Mouse (Mus musculus) hindbrain, embryonic 11.5 days (tissue): ENCODE data around the gene Fhod1. TPM values are rescaled to one million over a fixed set of nuclear protein-coding genes. Genes with fewer than 3 reads are reported as not detected.
A peak's percentile ranks its signal among the peaks of the same experiment; 100 is the strongest.

ENCODE experiments used
- ATAC-seq: fragments of 200-750 bp; cut with Nextera tagmentation; 2 replicates; pipeline ENCODE4 v1.8.0; 2017; ENCODE audit warnings: mild to moderate bottlenecking, moderate TSS enrichment, moderate library complexity; ENCODE audit not compliant: low FRiP score
- DNase-seq: peaks from one replicate; pipeline ENCODE4 v3.0.0-alpha.2; 2015; ENCODE audit warnings: low spot score
- H3K27ac ChIP-seq: fragments of 300-500 bp; sonication (generic); 2 replicates; pipeline ENCODE4 v1.5.1; 2014; ENCODE audit warnings: mild to moderate bottlenecking, low read depth, low read length
- H3K27me3 ChIP-seq: fragments of 300-500 bp; sonication (generic); 2 replicates; pipeline ENCODE4 v1.6.1; 2014; ENCODE audit warnings: mild to moderate bottlenecking, low read length, moderate library complexity, mixed read lengths; ENCODE audit not compliant: control insufficient read depth, insufficient read depth
- H3K36me3 ChIP-seq: fragments of 300-500 bp; sonication (generic); 2 replicates; pipeline ENCODE4 v1.6.1; 2014; ENCODE audit warnings: mild to moderate bottlenecking, low read length, moderate library complexity, mixed read lengths; ENCODE audit not compliant: control insufficient read depth, insufficient read depth
- H3K4me1 ChIP-seq: fragments of 300-500 bp; sonication (generic); replicated peaks from 2 replicates; pipeline ENCODE4 v1.6.1; 2014; ENCODE audit warnings: low read length, mixed read lengths; ENCODE audit not compliant: control insufficient read depth, insufficient read depth
- H3K4me2 ChIP-seq: fragments of 300-500 bp; sonication (generic); replicated peaks from 2 replicates; pipeline ENCODE4 v1.6.1; 2014; ENCODE audit warnings: mild to moderate bottlenecking, low read depth, low read length
- H3K4me3 ChIP-seq: fragments of 300-500 bp; sonication (generic); 2 replicates; pipeline ENCODE4 v1.5.1; 2014; ENCODE audit warnings: low read depth, low read length
- H3K9ac ChIP-seq: fragments of 300-500 bp; sonication (generic); 2 replicates; pipeline ENCODE4 v1.6.1; 2014; ENCODE audit warnings: low read depth, low read length
- H3K9me3 ChIP-seq: fragments of 300-500 bp; sonication (generic); 2 replicates; pipeline ENCODE4 v1.6.1; 2016; ENCODE audit warnings: low read length; ENCODE audit not compliant: control insufficient read depth
- WGBS: fragments of 180-500 bp; shearing (Covaris S2); extraction: QIAGEN DNeasy Blood & Tissue Kit; methylation state at CpG from one replicate; pipeline ENCODE4 v1.1.7; 2014; 5-methylcytosine and 5-hydroxymethylcytosine counted together
- polyA plus RNA-seq: library from polyadenylated mRNA; unstranded; fragments of >200 nt; fragmentation: Nextera tagmentation; extraction: Ambion mirVana; gene quantifications from 2 replicates; pipeline ENCODE4 v1.2.1, GENCODE M21; 2014

The Fhod1 gene
- polyA plus RNA-seq, 1 experiment from 2014 or later, result 3.6 TPM

DNA sequence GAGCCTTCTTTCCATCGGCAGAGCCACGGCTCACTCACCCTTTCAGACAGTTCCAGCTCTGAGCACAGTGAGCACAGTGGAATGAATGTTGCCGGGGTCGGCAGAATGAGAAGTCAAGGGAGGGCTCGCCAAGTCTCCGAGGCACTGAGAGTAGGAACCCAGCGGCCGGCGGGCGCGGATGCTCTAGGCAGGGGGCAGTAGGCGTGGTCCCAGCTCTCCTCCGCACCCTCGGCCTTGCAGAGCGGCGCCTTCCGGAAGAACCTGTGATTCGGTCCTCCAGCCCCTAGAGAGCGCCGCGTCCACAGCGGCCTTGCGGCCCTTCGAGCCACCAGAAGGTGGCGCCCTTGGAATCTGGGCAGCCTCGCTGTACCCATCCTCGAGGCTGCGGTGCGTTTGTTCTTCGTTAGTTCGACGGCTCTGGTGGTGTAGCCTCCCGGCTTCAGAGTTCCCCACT lies 26.8 kb upstream of the Fhod1 start:
- WGBS, result 26% methylated on average over 33 of the region's 33 CpGs
- ATAC-seq, result peak; percentile 32; the same call in 1 of the 2 replicates
- Histone ChIP-seq H3K4me1 (no peaks in the 10 kb centered on the region), H3K36me3 (no peaks in the 10 kb centered on the region), H3K4me2 (peak overlapping the region; percentile 36), H3K4me3 (no peak overlapping the region), H3K9ac (no peak overlapping the region), H3K27ac (no peak overlapping the region), H3K27me3 (no peaks in the 10 kb centered on the region), H3K9me3 (0 out of 2 replicates have a peak, but pooled peaks cover 4% of the 10 kb centered on the region)
- DNase-seq, result peak; percentile 66

DNA sequence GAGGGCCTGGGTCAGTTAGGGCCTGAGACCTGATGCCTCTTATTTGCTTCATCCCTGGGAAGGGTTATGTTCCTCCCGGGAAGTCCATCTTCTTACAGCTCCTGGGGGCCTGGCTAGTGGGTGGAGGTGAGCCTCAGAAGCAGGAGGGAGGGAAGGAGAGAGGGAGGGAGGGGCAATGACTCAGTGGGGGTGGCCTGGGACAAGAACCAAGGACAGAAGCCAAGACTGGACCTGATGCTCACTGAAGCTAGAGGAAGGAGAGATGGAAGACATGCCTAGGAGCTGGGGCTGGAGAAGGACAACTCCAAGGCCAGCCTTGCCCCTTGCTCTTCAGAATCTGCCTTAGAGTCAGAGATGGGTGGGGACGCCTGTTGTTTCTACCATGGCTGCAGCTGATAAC lies 25.3 kb upstream of the Fhod1 start, which contains the start of gene Plekhg4:
Plekhg4 (plus strand) TSS at position 243 of the 400 bp plus-strand sequence.
- H3K4me2 ChIP-seq, result no peak within 1 kb of the TSS
- no peak for DNase-seq

DNA sequence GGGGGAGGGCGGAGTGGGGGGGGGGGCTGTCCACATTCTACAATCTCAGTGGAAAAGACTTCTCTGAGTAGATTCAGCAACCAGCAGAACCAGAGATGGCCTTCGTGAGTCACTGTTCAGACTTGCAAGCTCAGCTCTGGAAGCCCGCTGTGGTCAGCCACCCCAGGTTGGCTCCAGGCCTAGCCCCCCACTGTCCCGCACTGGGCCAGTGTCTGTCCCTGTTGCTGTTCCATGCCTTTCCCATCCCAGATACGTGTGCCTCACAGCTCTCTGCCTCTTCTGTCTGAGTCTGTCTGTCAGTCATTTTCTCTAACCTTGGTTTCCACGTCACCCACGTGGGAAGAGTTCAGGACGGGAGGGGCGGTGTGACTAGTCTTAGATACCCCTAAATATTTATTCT lies 24.7 kb upstream of the Fhod1 start:
- Histone ChIP-seq H3K4me3 (no peak overlapping the region), H3K9me3 (0 out of 2 replicates have a peak, but pooled peaks cover 4% of the 10 kb centered on the region), H3K4me1 (no peaks in the 10 kb centered on the region), H3K36me3 (no peaks in the 10 kb centered on the region), H3K9ac (no peak overlapping the region), H3K4me2 (no peak overlapping the region), H3K27me3 (no peaks in the 10 kb centered on the region), H3K27ac (no peak overlapping the region)
- 68% methylated on average over 9 of the region's 9 CpGs for WGBS
- ATAC-seq (no peak), DNase-seq (no peak)

More for the DNA sequence above, 25.3 kb upstream of the Fhod1 start, which contains the start of gene Plekhg4:
- no peak within 1 kb of the TSS for H3K27ac ChIP-seq
- 0 out of 2 replicates have a peak, but pooled peaks cover 4% of the 10 kb centered on the region for H3K9me3 ChIP-seq
- 48% methylated on average over 2 of the region's 2 CpGs for WGBS
- no peaks in the 10 kb centered on the region for H3K4me1 ChIP-seq
- H3K9ac ChIP-seq, result no peak within 1 kb of the TSS
- no peak within 1 kb of the TSS for H3K4me3 ChIP-seq
- ATAC-seq, result no peak
- no peaks in the 10 kb centered on the region for H3K36me3 ChIP-seq
- H3K27me3 ChIP-seq, result no peaks in the 10 kb centered on the region

DNA sequence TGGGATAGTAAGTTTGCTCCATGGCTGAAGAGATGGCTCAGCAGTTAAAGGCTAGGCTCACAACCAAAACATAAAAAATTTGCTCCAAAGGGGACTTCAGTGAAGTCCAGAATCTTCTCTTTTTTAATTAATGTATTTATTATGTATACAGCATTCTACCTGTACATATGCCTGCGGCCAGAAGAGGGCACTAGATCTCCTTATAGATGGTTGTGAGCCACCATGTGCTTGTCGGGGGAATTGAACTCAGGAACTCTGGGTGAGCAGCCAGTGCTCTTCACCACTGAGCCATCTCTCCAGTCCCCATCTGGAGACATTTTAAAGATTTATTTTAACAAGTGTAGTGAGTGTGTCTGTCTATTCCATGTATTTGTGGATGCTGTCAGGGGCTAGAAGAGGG lies 19.4 kb upstream of the Fhod1 start:
- no peaks in the 10 kb centered on the region for H3K27me3 ChIP-seq
- ATAC-seq (no peak), DNase-seq (peak; percentile 40)
- H3K36me3 ChIP-seq, result no peaks in the 10 kb centered on the region
- WGBS, result 67% methylated on average over 2 of the region's 2 CpGs
- H3K27ac ChIP-seq, result no peak overlapping the region
- no peaks in the 10 kb centered on the region for H3K4me1 ChIP-seq
- no peak overlapping the region for H3K9ac ChIP-seq
- no peak overlapping the region for H3K4me3 ChIP-seq
- H3K9me3 ChIP-seq, result no peaks in the 10 kb centered on the region
- no peak overlapping the region for H3K4me2 ChIP-seq

DNA sequence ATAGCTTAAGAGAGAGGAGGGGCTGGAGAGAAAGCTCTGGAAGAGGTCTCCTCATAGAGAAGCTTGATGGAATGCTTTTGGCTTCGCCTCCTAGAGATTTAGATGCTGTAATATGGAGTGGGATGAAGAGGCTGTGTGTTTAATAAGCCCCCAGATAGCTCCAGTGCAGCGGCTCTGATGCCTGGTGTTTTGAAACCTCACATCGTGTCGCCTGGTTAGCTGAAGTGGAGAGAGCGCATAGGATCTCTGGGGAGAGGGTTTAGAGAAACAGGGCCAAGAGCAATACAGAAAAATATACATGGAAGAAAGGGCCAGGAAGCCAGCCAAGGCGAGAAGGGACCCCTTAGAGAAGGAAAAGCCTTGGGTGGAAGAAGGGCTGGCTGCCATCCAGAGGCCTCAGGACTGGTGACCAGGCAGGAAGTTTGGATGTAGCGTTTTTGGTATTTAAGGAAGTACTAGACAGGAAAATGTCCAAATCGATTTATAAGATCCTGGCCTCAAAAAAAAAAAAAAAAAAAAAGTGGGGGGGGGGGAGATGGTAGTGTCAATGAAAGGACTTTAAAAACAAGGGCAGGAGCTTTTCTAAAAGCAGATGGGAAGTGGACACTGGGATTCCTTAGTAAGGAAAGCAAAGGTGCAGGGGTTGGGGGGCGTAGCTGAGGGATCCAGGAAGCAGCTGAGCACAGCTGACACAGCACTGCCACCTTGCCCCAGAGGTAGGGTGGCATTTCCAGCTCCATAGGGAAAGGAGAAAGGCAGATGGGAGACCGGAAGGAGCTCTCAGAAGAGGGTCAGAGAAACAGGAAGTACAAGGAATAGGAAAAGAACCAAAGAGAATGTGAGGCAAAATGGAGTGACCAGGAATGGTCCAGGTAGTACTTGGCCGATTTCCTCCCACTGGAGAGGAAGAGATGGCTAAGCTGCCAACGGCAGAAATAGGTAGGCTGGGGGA lies 14.3 kb upstream of the Fhod1 start:
- Histone ChIP-seq H3K27me3 (no peaks in the 10 kb centered on the region), H3K4me1 (no peaks in the 10 kb centered on the region; the same call in 1 of the 2 replicates), H3K9me3 (no peaks in the 10 kb centered on the region), H3K27ac (no peak overlapping the region), H3K9ac (no peak overlapping the region), H3K36me3 (no peaks in the 10 kb centered on the region), H3K4me3 (no peak overlapping the region), H3K4me2 (no peak overlapping the region)
- no peak for ATAC-seq
- 86% methylated on average over 12 of the region's 12 CpGs for WGBS
- DNase-seq, result no peak

DNA sequence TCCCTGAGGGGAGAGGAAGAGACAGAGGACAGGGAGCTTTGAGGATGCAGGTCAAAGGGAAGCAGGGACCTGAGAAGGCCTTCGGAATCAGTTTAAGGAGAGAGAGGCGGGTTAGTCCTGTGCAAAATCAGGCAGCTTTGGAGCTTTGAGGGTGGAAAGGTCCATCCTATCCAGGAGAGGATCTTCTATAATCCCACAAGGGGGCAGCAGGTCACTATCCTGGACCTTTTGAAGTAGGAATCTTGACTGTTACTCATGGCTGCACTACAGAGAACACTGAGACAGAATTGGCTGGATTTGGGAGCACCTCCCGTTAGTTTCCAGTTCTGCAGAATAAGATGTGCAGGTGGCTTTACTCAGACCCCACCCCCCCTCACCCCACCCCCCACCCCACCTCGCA lies 11.9 kb upstream of the Fhod1 start:
- H3K4me2 ChIP-seq, result no peak overlapping the region
- no peaks in the 10 kb centered on the region for H3K27me3 ChIP-seq
- H3K36me3 ChIP-seq, result no peaks in the 10 kb centered on the region
- 54% methylated on average over 4 of the region's 4 CpGs for WGBS
- no peaks in the 10 kb centered on the region for H3K9me3 ChIP-seq
- peaks cover 2% of the 10 kb centered on the region; the same call in 1 of the 2 replicates for H3K4me1 ChIP-seq
- DNase-seq (peak; percentile 53), ATAC-seq (peak; percentile 26; the same call in 1 of the 2 replicates)
- H3K27ac ChIP-seq, result no peak overlapping the region
- H3K4me3 ChIP-seq, result no peak overlapping the region
- H3K9ac ChIP-seq, result no peak overlapping the region

DNA sequence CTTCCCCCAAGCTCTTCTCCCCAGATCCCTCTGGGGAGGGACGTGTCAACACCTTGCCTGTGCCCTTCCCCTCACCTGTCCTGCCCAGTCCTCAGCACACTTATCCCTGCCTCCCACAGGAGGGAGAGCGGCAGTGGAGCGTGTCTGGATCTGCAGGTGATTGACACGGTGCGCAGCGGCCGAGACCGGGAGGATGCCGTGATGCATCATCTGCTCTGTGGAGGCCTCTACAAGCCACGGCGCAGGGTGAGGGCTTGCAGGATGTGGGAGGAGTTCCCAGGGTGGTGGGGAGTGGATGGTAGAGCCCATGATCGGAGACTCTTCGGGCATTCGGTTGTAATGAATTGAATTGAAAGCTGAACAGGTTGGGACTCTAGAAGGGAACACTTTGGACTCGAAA lies 11.5 kb upstream of the Fhod1 start:
- no peaks in the 10 kb centered on the region for H3K9me3 ChIP-seq
- WGBS, result 69% methylated on average over 15 of the region's 15 CpGs
- ATAC-seq (peak; percentile 31; the same call in 1 of the 2 replicates), DNase-seq (no peak)
- H3K4me2 ChIP-seq, result no peak overlapping the region
- H3K4me1 ChIP-seq, result peaks cover 2% of the 10 kb centered on the region; the same call in 1 of the 2 replicates
- no peak overlapping the region for H3K4me3 ChIP-seq
- H3K27me3 ChIP-seq, result no peaks in the 10 kb centered on the region
- H3K27ac ChIP-seq, result no peak overlapping the region
- no peak overlapping the region for H3K9ac ChIP-seq
- no peaks in the 10 kb centered on the region for H3K36me3 ChIP-seq

DNA sequence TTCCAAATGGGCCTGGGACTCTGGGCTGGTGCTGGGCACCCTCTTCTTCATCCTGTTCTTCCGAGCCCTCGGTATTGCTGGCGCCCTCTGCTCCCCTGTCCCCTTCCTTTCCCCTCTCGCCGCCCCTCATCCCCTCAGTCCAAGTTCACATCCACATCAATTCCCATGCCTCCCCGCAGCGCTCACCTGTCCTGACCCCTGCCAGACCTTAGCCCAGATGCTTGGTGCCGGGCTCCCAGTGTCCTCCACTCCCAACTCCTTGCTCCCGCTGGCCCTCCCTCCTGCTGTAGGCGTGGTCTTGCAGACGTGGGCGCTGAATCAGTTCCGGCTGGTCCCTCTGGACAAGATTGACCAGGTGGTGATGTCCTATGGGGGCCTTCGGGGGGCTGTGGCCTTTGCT lies 8.9 kb upstream of the Fhod1 start:
- no peaks in the 10 kb centered on the region for H3K27me3 ChIP-seq
- H3K36me3 ChIP-seq, result no peaks in the 10 kb centered on the region
- ATAC-seq (no peak), DNase-seq (no peak)
- no peak overlapping the region for H3K27ac ChIP-seq
- WGBS, result 92% methylated on average over 14 of the region's 14 CpGs
- no peak overlapping the region for H3K4me2 ChIP-seq
- H3K9ac ChIP-seq, result no peak overlapping the region
- no peak overlapping the region for H3K4me3 ChIP-seq
- H3K4me1 ChIP-seq, result peaks cover 2% of the 10 kb centered on the region; the same call in 1 of the 2 replicates
- no peaks in the 10 kb centered on the region for H3K9me3 ChIP-seq
